In genomic region chr10:61149476-61149875, GRCm38 (mm10) we compare ENCODE assay signal across 37 mouse cellular contexts. TPM values are rescaled to one million over a fixed set of nuclear protein-coding genes. Genes with fewer than 3 reads are reported as not detected.
A peak's percentile ranks its signal among the peaks of the same experiment; 100 is the strongest.
DNase-seq lines count a peak whose midpoint lies in the region; ATAC-seq lines count a peak whose summit lies in the region.
"Had no signal": no experiment of that assay in that cellular context is flagged by ENCODE, and none has a peak within 500 bp of the region (broad histone marks: within the 10 kb centered on the region; RNA-seq: fewer than 3 reads in every experiment).

No protein-coding gene starts in this region.

- H3K27ac ChIP-seq in liver, embryonic 11.5 days (ENCODE audit: low read depth, low read length): no peak overlapping the region
- H3K27ac ChIP-seq in liver, embryonic 16.5 days (ENCODE audit: low read length): peak overlapping the region; percentile 73
- H3K27ac ChIP-seq in heart, embryonic 10.5 days: no peak overlapping the region
- H3K27ac ChIP-seq: embryonic facial prominence, embryonic 10.5 days; forebrain, embryonic 10.5 days; hindbrain, embryonic 13.5 days; layer of hippocampus, adult 2 months; left cerebral cortex, adult 2 months; limb, embryonic 13.5 days had no signal

- 0 out of 2 replicates have a peak, but pooled peaks have one; percentile 22 for ATAC-seq in erythroblast, adult 5-6 weeks (replicated peaks; ENCODE audit: low FRiP score, poor library complexity, severe bottlenecking)
- ATAC-seq in liver, embryonic 11.5 days (replicated peaks; ENCODE audit: low FRiP score): no peak
- no peak for ATAC-seq in liver, embryonic 16.5 days (ENCODE audit: low read depth)
- ATAC-seq: activated CD4-positive, CD25-positive, alpha-beta regulatory T cell, adult 4 months; forebrain, embryonic 16.5 days; intestine, embryonic 16.5 days; midbrain, embryonic 16.5 days had no signal

- H3K36me3 ChIP-seq in liver, embryonic 11.5 days (ENCODE audit: control insufficient read depth, insufficient read depth, low read length): no peaks in the 10 kb centered on the region
- no peaks in the 10 kb centered on the region for H3K36me3 ChIP-seq in liver, embryonic 16.5 days (ENCODE audit: control insufficient read depth, insufficient read depth)
- no peaks in the 10 kb centered on the region for H3K36me3 ChIP-seq in heart, embryonic 10.5 days
- H3K36me3 ChIP-seq: embryonic facial prominence, embryonic 10.5 days; embryonic facial prominence, embryonic 15.5 days; forebrain, embryonic 10.5 days; hindbrain, embryonic 13.5 days; limb, embryonic 13.5 days had no signal

- H3K4me1 ChIP-seq in liver, embryonic 11.5 days (replicated peaks; ENCODE audit: control insufficient read depth, insufficient read depth, low read length): peaks cover 24% of the 10 kb centered on the region
- H3K4me1 ChIP-seq in liver, embryonic 16.5 days (ENCODE audit: control insufficient read depth, low read depth, low read length): peaks cover 49% of the 10 kb centered on the region
- peaks cover 41% of the 10 kb centered on the region for H3K4me1 ChIP-seq in heart, embryonic 10.5 days

- H3K27me3 ChIP-seq in liver, embryonic 11.5 days (replicated peaks; ENCODE audit: control insufficient read depth, insufficient read depth, low read length): no peaks in the 10 kb centered on the region; the same call in 1 of the 2 replicates
- no peaks in the 10 kb centered on the region for H3K27me3 ChIP-seq in liver, embryonic 16.5 days (ENCODE audit: control insufficient read depth, insufficient read depth, low read depth, low read length)
- H3K27me3 ChIP-seq in heart, embryonic 10.5 days (ENCODE audit: insufficient read depth, poor library complexity, severe bottlenecking): no peaks in the 10 kb centered on the region
- H3K27me3 ChIP-seq: embryonic facial prominence, embryonic 15.5 days; hindbrain, embryonic 13.5 days; limb, embryonic 13.5 days had no signal

- no peak for DNase-seq in liver, embryonic 11.5 days (ENCODE audit: low spot score)
- no peak for DNase-seq in kidney, adult 18-20 months
- DNase-seq in kidney, postnatal 36 days: no peak
- DNase-seq in heart, adult 18-20 months: no peak
- DNase-seq in heart, embryonic 10.5 days (ENCODE audit: low spot score): no peak
- DNase-seq: adrenal gland, adult 2 months; adrenal gland, postnatal 36 days; B cell, adult 2 months; cerebellum, adult 8-10 months; cerebellum, postnatal 25 days; heart, postnatal 4 days; kidney, adult 9 months; kidney, postnatal 10 days; lung, adult 2 months; lung, postnatal 14 days; right cerebral cortex, adult 18-20 months; right cerebral cortex, postnatal 4 days; thymus, postnatal 14 days had no signal

- 35% methylated on average over 3 of the region's 3 CpGs for WGBS in liver, embryonic 11.5 days
- 20% methylated on average over 3 of the region's 3 CpGs for WGBS in liver, embryonic 16.5 days (ENCODE audit: insufficient replicate concordance)
- WGBS in heart, embryonic 10.5 days: 40% methylated on average over 3 of the region's 3 CpGs

- H3K4me2 ChIP-seq in liver, embryonic 11.5 days: peak overlapping the region; percentile 30; the same call in 1 of the 2 replicates
- H3K4me2 ChIP-seq in liver, embryonic 16.5 days (ENCODE audit: low read depth, low read length): peak overlapping the region; percentile 43
- H3K4me2 ChIP-seq: embryonic facial prominence, embryonic 15.5 days; heart, embryonic 11.5 days; hindbrain, embryonic 13.5 days; limb, embryonic 13.5 days; midbrain, embryonic 11.5 days had no signal

- H3K9ac ChIP-seq in liver, embryonic 11.5 days (ENCODE audit: low read depth, low read length): no peak overlapping the region
- H3K9ac ChIP-seq in liver, embryonic 16.5 days (ENCODE audit: low read depth, low read length): peak overlapping the region; percentile 43
- H3K9ac ChIP-seq: embryonic facial prominence, embryonic 15.5 days; hindbrain, embryonic 13.5 days; limb, embryonic 13.5 days had no signal

- no peak overlapping the region for H3K4me3 ChIP-seq in liver, embryonic 11.5 days (ENCODE audit: low read depth, low read length)
- H3K4me3 ChIP-seq in liver, embryonic 16.5 days (ENCODE audit: low read depth, low read length): no peak overlapping the region
- no peak overlapping the region for H3K4me3 ChIP-seq in heart, embryonic 10.5 days
- H3K4me3 ChIP-seq: embryonic facial prominence, embryonic 10.5 days; embryonic facial prominence, embryonic 15.5 days; forebrain, embryonic 10.5 days; hindbrain, embryonic 13.5 days; layer of hippocampus, adult 2 months; left cerebral cortex, adult 2 months; limb, embryonic 13.5 days had no signal

- no peaks in the 10 kb centered on the region for H3K9me3 ChIP-seq in liver, embryonic 11.5 days (ENCODE audit: control insufficient read depth, low read length)
- H3K9me3 ChIP-seq in liver, embryonic 16.5 days (replicated peaks; ENCODE audit: control insufficient read depth, low read length): no peaks in the 10 kb centered on the region
- H3K9me3 ChIP-seq in heart, embryonic 10.5 days: no peaks in the 10 kb centered on the region
- H3K9me3 ChIP-seq: embryonic facial prominence, embryonic 10.5 days; embryonic facial prominence, embryonic 15.5 days; forebrain, embryonic 10.5 days; hindbrain, embryonic 13.5 days; limb, embryonic 13.5 days had no signal

RNA-seq across cellular contexts. Expression of gene Sgpl1, which starts 2.0 kb away (rescaled TPM):
- 7.1 and 26.1 TPM in 2 replicates for total RNA-seq in erythroblast, adult 5-6 weeks (2015; ENCODE audit: low replicate concordance)
- total RNA-seq in erythroblast, adult 5-6 weeks (2017; ENCODE audit: low replicate concordance): 14.6 and 18.1 TPM in 2 replicates
- 32.0 and 32.1 TPM in 2 replicates for polyA plus RNA-seq in liver, embryonic 11.5 days (2014; fragmentation: Nextera tagmentation; extraction: Ambion mirVana)
- polyA plus RNA-seq in liver, embryonic 16.5 days (2015; fragmentation: Nextera tagmentation; extraction: Ambion mirVana): 20.1 and 22.0 TPM in 2 replicates
- total RNA-seq in heart, adult 18-20 months (2021): 10 to 100 TPM; 16.6 to 22.3 TPM
- polyA plus RNA-seq in heart, embryonic 10.5 days (2016; fragmentation: Nextera tagmentation; extraction: Ambion mirVana): 34.6 and 41.7 TPM in 2 replicates

RNA-seq across cellular contexts. Expression of gene Tbata, which starts 22.3 kb away (rescaled TPM):
- not detected in 2 replicates for total RNA-seq in erythroblast, adult 5-6 weeks (2015; ENCODE audit: low replicate concordance)
- not detected in 2 replicates for total RNA-seq in erythroblast, adult 5-6 weeks (2017; ENCODE audit: low replicate concordance)
- not detected in 2 replicates for polyA plus RNA-seq in liver, embryonic 11.5 days (2014; fragmentation: Nextera tagmentation; extraction: Ambion mirVana)
- polyA plus RNA-seq in liver, embryonic 16.5 days (2015; fragmentation: Nextera tagmentation; extraction: Ambion mirVana): not detected in 2 replicates
- total RNA-seq in heart, adult 18-20 months (2021): not detected
- polyA plus RNA-seq in heart, embryonic 10.5 days (2016; fragmentation: Nextera tagmentation; extraction: Ambion mirVana): not detected in 2 replicates
- total RNA-seq: adrenal gland, adult 2 months; adrenal gland, postnatal 36 days; gastrocnemius, adult 8-10 months; gastrocnemius, postnatal 4 days; heart, postnatal 4 days; neutrophil, adult 5-6 weeks had no signal
- polyA plus RNA-seq: activated CD4-positive, CD25-positive, alpha-beta regulatory T cell, adult 4 months; adrenal gland, adult 2 months; forebrain, embryonic 10.5 days; heart, embryonic 11.5 days; hindbrain, embryonic 13.5 days; intestine, embryonic 16.5 days; limb, embryonic 13.5 days; midbrain, embryonic 11.5 days; neural tube, embryonic 11.5 days had no signal
